Mouse (Mus musculus): ENCODE results near the gene Tyw1.

DNA sequence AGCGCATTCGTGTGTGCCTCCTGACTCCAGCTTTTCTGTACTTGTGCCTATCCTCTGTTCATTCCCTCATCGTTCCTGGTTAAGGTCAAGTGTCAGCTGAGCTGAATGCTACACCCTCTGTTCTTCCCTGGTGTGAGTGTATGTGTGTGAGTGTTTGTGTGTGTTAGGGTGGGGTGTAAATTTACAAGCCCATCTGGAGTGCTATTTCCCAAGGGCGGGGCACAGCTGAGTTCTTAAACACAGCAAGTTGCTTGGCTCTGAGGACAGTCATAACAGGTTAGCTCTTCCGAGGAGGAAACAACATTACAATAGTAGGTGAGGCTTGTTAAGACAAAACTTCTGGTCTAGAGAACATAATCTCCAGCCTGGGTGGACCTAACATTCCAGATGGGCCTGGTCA lies 37.1 kb upstream of the Tyw1 start:
- TF ChIP-seq CTCF (IDR thresholded peaks at IDR 0.05; ENCODE audit: control insufficient read depth, insufficient read depth, low read length) (no peak), POLR2A (IDR thresholded peaks at IDR 0.05; ENCODE audit: borderline replicate concordance, control insufficient read depth, low read depth, low read length) (no peak)
